Comparison of ENCODE assay signal across 27 mouse cellular contexts in genomic region chr19:4115144-4115543, GRCm38 (mm10). TPM values are rescaled to one million over a fixed set of nuclear protein-coding genes. Genes with fewer than 3 reads are reported as not detected.
DNase-seq lines count a peak whose midpoint lies in the region; ATAC-seq lines count a peak whose summit lies in the region.
"Had no signal": no experiment of that assay in that cellular context is flagged by ENCODE, and none has a peak within 500 bp of the region (broad histone marks: within the 10 kb centered on the region; RNA-seq: fewer than 3 reads in every experiment).

No protein-coding gene starts in this region.

- DNase-seq in cerebellum, adult 9-10 months: peak; percentile 55
- DNase-seq in cerebellum, postnatal 4 days (ENCODE audit: low spot score in 2 of 2): no peak
- no peak for DNase-seq in kidney, postnatal 10 days
- DNase-seq in midbrain, embryonic 11.5 days (ENCODE audit: low spot score, missing footprints): peak; percentile 31
- no peak for DNase-seq in midbrain, embryonic 14.5 days
- DNase-seq in naive thymus-derived CD4-positive, alpha-beta T cell, adult 2 months (ENCODE audit: low read depth): peak; percentile 21
- DNase-seq: adrenal gland, adult 2 months; adrenal gland, postnatal 25 days; cerebellum, adult 18-20 months; embryo, embryonic 11 days; gastrocnemius, postnatal 36 days; heart, adult 18-20 months; heart, postnatal 10 days had no signal

- H3K4me1 ChIP-seq in kidney, embryonic 15.5 days: peaks cover 47% of the 10 kb centered on the region
- H3K4me1 ChIP-seq in midbrain, embryonic 11.5 days (ENCODE audit: control insufficient read depth, insufficient read depth, low read length): no peaks in the 10 kb centered on the region
- H3K4me1 ChIP-seq in midbrain, embryonic 14.5 days (ENCODE audit: control insufficient read depth, insufficient read depth, low read length): peaks cover 1% of the 10 kb centered on the region

- ATAC-seq in kidney, embryonic 15.5 days (replicated peaks; ENCODE audit: low FRiP score): no peak
- ATAC-seq in midbrain, embryonic 11.5 days (ENCODE audit: low FRiP score): no peak
- ATAC-seq in midbrain, embryonic 14.5 days (ENCODE audit: low FRiP score, low TSS enrichment): no peak
- ATAC-seq in monocyte, adult 5-6 weeks (replicated peaks; ENCODE audit: insufficient number of reproducible peaks, low FRiP score, low TSS enrichment, poor library complexity, severe bottlenecking): no peak
- ATAC-seq: forebrain, embryonic 15.5 days; hindbrain, postnatal 0 days had no signal

- no peak overlapping the region for H3K4me3 ChIP-seq in kidney, embryonic 15.5 days (replicated peaks)
- H3K4me3 ChIP-seq in midbrain, embryonic 11.5 days (ENCODE audit: low read depth, low read length): no peak overlapping the region
- H3K4me3 ChIP-seq in midbrain, embryonic 14.5 days (replicated peaks; ENCODE audit: low read depth, low read length): no peak overlapping the region
- H3K4me3 ChIP-seq: embryonic facial prominence, embryonic 15.5 days; forebrain, embryonic 15.5 days; heart, embryonic 10.5 days; hindbrain, embryonic 13.5 days had no signal

- no peak overlapping the region for H3K4me2 ChIP-seq in kidney, embryonic 15.5 days
- H3K4me2 ChIP-seq in midbrain, embryonic 11.5 days: no peak overlapping the region
- H3K4me2 ChIP-seq in midbrain, embryonic 14.5 days (ENCODE audit: low read length): no peak overlapping the region
- H3K4me2 ChIP-seq: embryonic facial prominence, embryonic 15.5 days; forebrain, embryonic 15.5 days; hindbrain, embryonic 13.5 days had no signal

- H3K27me3 ChIP-seq in kidney, embryonic 15.5 days: no peaks in the 10 kb centered on the region
- no peaks in the 10 kb centered on the region for H3K27me3 ChIP-seq in midbrain, embryonic 11.5 days (ENCODE audit: control insufficient read depth, insufficient read depth, low read length)
- no peaks in the 10 kb centered on the region for H3K27me3 ChIP-seq in midbrain, embryonic 14.5 days (ENCODE audit: control insufficient read depth, insufficient read depth, low read length)
- H3K27me3 ChIP-seq: embryonic facial prominence, embryonic 15.5 days; forebrain, embryonic 15.5 days; hindbrain, embryonic 13.5 days had no signal

- H3K27ac ChIP-seq in kidney, embryonic 15.5 days: peak overlapping the region; percentile 84
- H3K27ac ChIP-seq in midbrain, embryonic 11.5 days (ENCODE audit: low read depth, low read length): no peak overlapping the region
- no peak overlapping the region for H3K27ac ChIP-seq in midbrain, embryonic 14.5 days (replicated peaks; ENCODE audit: low read depth, low read length)
- H3K27ac ChIP-seq: embryonic facial prominence, embryonic 15.5 days; forebrain, embryonic 15.5 days; heart, embryonic 10.5 days; hindbrain, embryonic 13.5 days; hindbrain, postnatal 0 days had no signal

- no peak overlapping the region for H3K9ac ChIP-seq in kidney, embryonic 15.5 days
- H3K9ac ChIP-seq in midbrain, embryonic 11.5 days (ENCODE audit: low read length): no peak overlapping the region
- no peak overlapping the region for H3K9ac ChIP-seq in midbrain, embryonic 14.5 days (replicated peaks; ENCODE audit: low read length)
- H3K9ac ChIP-seq: embryonic facial prominence, embryonic 15.5 days; forebrain, embryonic 15.5 days; hindbrain, embryonic 13.5 days had no signal

- H3K9me3 ChIP-seq in kidney, embryonic 15.5 days (replicated peaks): no peaks in the 10 kb centered on the region
- no peaks in the 10 kb centered on the region for H3K9me3 ChIP-seq in midbrain, embryonic 11.5 days (ENCODE audit: control insufficient read depth, low read length)
- H3K9me3 ChIP-seq in midbrain, embryonic 14.5 days (ENCODE audit: control insufficient read depth, low read length): no peaks in the 10 kb centered on the region
- H3K9me3 ChIP-seq: embryonic facial prominence, embryonic 15.5 days; forebrain, embryonic 15.5 days; heart, embryonic 10.5 days; hindbrain, embryonic 13.5 days had no signal

- WGBS in kidney, embryonic 15.5 days: 94% methylated on average over 10 of the region's 10 CpGs
- 93% methylated on average over 10 of the region's 10 CpGs for WGBS in midbrain, embryonic 11.5 days
- WGBS in midbrain, embryonic 14.5 days: 95% methylated on average over 10 of the region's 10 CpGs

- peaks cover 66% of the 10 kb centered on the region for H3K36me3 ChIP-seq in kidney, embryonic 15.5 days
- peaks cover 5% of the 10 kb centered on the region for H3K36me3 ChIP-seq in midbrain, embryonic 11.5 days (ENCODE audit: control insufficient read depth, insufficient read depth, low read length)
- H3K36me3 ChIP-seq in midbrain, embryonic 14.5 days (ENCODE audit: control insufficient read depth, insufficient read depth, low read length): peaks cover 71% of the 10 kb centered on the region

RNA-seq across cellular contexts. Expression of gene Aip, which starts 10.5 kb away (rescaled TPM):
- polyA plus RNA-seq in kidney, embryonic 15.5 days (2015; fragmentation: Nextera tagmentation; extraction: Ambion mirVana): 98.0 and 108 TPM in 2 replicates
- 54.9 and 58.9 TPM in 2 replicates for polyA plus RNA-seq in midbrain, embryonic 11.5 days (2014; fragmentation: Nextera tagmentation; extraction: Ambion mirVana)
- 84.3 and 98.0 TPM in 2 replicates for polyA plus RNA-seq in midbrain, embryonic 14.5 days (2014; fragmentation: Nextera tagmentation; extraction: Ambion mirVana)
- 94.2 to 132 TPM (median 124 TPM) in 3 replicates for total RNA-seq in monocyte, adult 5-6 weeks (2017)

RNA-seq across cellular contexts. Expression of gene Pitpnm1, which starts 15.3 kb away (rescaled TPM):
- polyA plus RNA-seq in kidney, embryonic 15.5 days (2015; fragmentation: Nextera tagmentation; extraction: Ambion mirVana): 14.0 and 15.8 TPM in 2 replicates
- polyA plus RNA-seq in midbrain, embryonic 11.5 days (2014; fragmentation: Nextera tagmentation; extraction: Ambion mirVana): 11.2 and 11.3 TPM in 2 replicates
- polyA plus RNA-seq in midbrain, embryonic 14.5 days (2014; fragmentation: Nextera tagmentation; extraction: Ambion mirVana): 72.8 and 89.0 TPM in 2 replicates
- total RNA-seq in monocyte, adult 5-6 weeks (2017): 127 to 142 TPM (median 137 TPM) in 3 replicates

RNA-seq across cellular contexts. Expression of gene Cdk2ap2, which starts 18.2 kb away (rescaled TPM):
- polyA plus RNA-seq in kidney, embryonic 15.5 days (2015; fragmentation: Nextera tagmentation; extraction: Ambion mirVana): 116 and 117 TPM in 2 replicates
- 60.8 and 73.5 TPM in 2 replicates for polyA plus RNA-seq in midbrain, embryonic 11.5 days (2014; fragmentation: Nextera tagmentation; extraction: Ambion mirVana)
- polyA plus RNA-seq in midbrain, embryonic 14.5 days (2014; fragmentation: Nextera tagmentation; extraction: Ambion mirVana): 83.4 and 87.0 TPM in 2 replicates
- 77.3 to 120 TPM (median 92.6 TPM) in 3 replicates for total RNA-seq in monocyte, adult 5-6 weeks (2017)

RNA-seq across cellular contexts. Expression of gene Gpr152, which starts 24.4 kb away (rescaled TPM):
- not detected in 2 replicates for polyA plus RNA-seq in kidney, embryonic 15.5 days (2015; fragmentation: Nextera tagmentation; extraction: Ambion mirVana)
- polyA plus RNA-seq in midbrain, embryonic 11.5 days (2014; fragmentation: Nextera tagmentation; extraction: Ambion mirVana): not detected in 2 replicates
- polyA plus RNA-seq in midbrain, embryonic 14.5 days (2014; fragmentation: Nextera tagmentation; extraction: Ambion mirVana): not detected in 2 replicates
- 0.29 to 0.43 TPM in 2 of 3 replicates, not detected in the other for total RNA-seq in monocyte, adult 5-6 weeks (2017)
- total RNA-seq: common myeloid progenitor, adult 5-6 weeks; gastrocnemius, adult 8-10 months; gastrocnemius, postnatal 36 days; heart, postnatal 10 days; hematopoietic stem cell, adult 5-6 weeks had no signal
- polyA plus RNA-seq: C2C12; embryonic facial prominence, embryonic 11.5 days; embryonic facial prominence, embryonic 15.5 days; forebrain, embryonic 11.5 days; forebrain, embryonic 15.5 days; heart, embryonic 10.5 days; heart, embryonic 14.5 days; hindbrain, embryonic 13.5 days had no signal

RNA-seq across cellular contexts. Expression of gene Cabp4, which starts 28.7 kb away (rescaled TPM):
- 0.05 and 0.10 TPM in 2 replicates for polyA plus RNA-seq in kidney, embryonic 15.5 days (2015; fragmentation: Nextera tagmentation; extraction: Ambion mirVana)
- polyA plus RNA-seq in midbrain, embryonic 11.5 days (2014; fragmentation: Nextera tagmentation; extraction: Ambion mirVana): 0.11 TPM in 1 of 2 replicates, not detected in the other
- polyA plus RNA-seq in midbrain, embryonic 14.5 days (2014; fragmentation: Nextera tagmentation; extraction: Ambion mirVana): 0.14 and 0.15 TPM in 2 replicates
- not detected in 3 replicates for total RNA-seq in monocyte, adult 5-6 weeks (2017)
- total RNA-seq: common myeloid progenitor, adult 5-6 weeks; gastrocnemius, adult 8-10 months; gastrocnemius, postnatal 36 days; heart, postnatal 10 days; hematopoietic stem cell, adult 5-6 weeks; hindbrain, postnatal 0 days had no signal
- polyA plus RNA-seq: embryonic facial prominence, embryonic 11.5 days; forebrain, embryonic 11.5 days; heart, embryonic 10.5 days; heart, embryonic 14.5 days had no signal

Comparison
In these comparisons a context has a peak if more than half of its experiments do, and no peak if none do; other contexts are left out.
1. DNase-seq: peak in cerebellum, adult 9-10 months (single experiment), midbrain, embryonic 11.5 days (single experiment) and naive thymus-derived CD4-positive, alpha-beta T cell, adult 2 months (single experiment); none in cerebellum, postnatal 4 days (0 of 2), kidney, postnatal 10 days (single experiment) and midbrain, embryonic 14.5 days (single experiment).